Mouse (Mus musculus) liver, embryonic 16.5 days (tissue): Measurements from ENCODE around the gene Lamtor1. TPM values are rescaled to one million over a fixed set of nuclear protein-coding genes. Genes with fewer than 3 reads are reported as not detected.
A peak's percentile ranks its signal among the peaks of the same experiment; 100 is the strongest.

Experiments
- ATAC-seq: fragments of 200-750 bp; cut with Nextera tagmentation; 2 replicates; pipeline ENCODE4 v1.8.0; 2017; ENCODE audit warnings: low read depth, mild to moderate bottlenecking, moderate number of reproducible peaks, moderate library complexity
- H3K27ac ChIP-seq: fragments of 300-500 bp; sonication (generic); 2 replicates; pipeline ENCODE4 v1.5.1; 2014; ENCODE audit warnings: mild to moderate bottlenecking, low read length
- H3K27me3 ChIP-seq: fragments of 300-500 bp; sonication (generic); 2 replicates; pipeline ENCODE4 v1.6.1; 2014; ENCODE audit warnings: low read depth, low read length, mixed read lengths; ENCODE audit not compliant: control insufficient read depth, insufficient read depth
- H3K36me3 ChIP-seq: fragments of 300-500 bp; sonication (generic); 2 replicates; pipeline ENCODE4 v1.6.1; 2014; ENCODE audit warnings: mild to moderate bottlenecking; ENCODE audit not compliant: control insufficient read depth, insufficient read depth
- H3K4me1 ChIP-seq: fragments of 300-500 bp; sonication (generic); 2 replicates; pipeline ENCODE4 v1.6.1; 2014; ENCODE audit warnings: low read depth, low read length, mixed read lengths; ENCODE audit not compliant: control insufficient read depth
- H3K4me2 ChIP-seq: fragments of 300-500 bp; sonication (generic); 2 replicates; pipeline ENCODE4 v1.6.1; 2014; ENCODE audit warnings: low read depth, low read length, mixed read lengths
- H3K4me3 ChIP-seq: fragments of 300-500 bp; sonication (generic); 2 replicates; pipeline ENCODE4 v1.5.1; 2014; ENCODE audit warnings: low read depth, mild to moderate bottlenecking, low read length
- H3K9ac ChIP-seq: fragments of 300-500 bp; sonication (generic); 2 replicates; pipeline ENCODE4 v1.6.1; 2014; ENCODE audit warnings: low read depth, low read length
- H3K9me3 ChIP-seq: fragments of 300-500 bp; sonication (generic); replicated peaks from 2 replicates; pipeline ENCODE4 v1.6.1; 2016; ENCODE audit warnings: low read length; ENCODE audit not compliant: control insufficient read depth
- WGBS: fragments of 180-500 bp; shearing (Covaris S2); extraction: QIAGEN DNeasy Blood & Tissue Kit; methylation state at CpG from one replicate; pipeline ENCODE4 v1.1.7; 2014; ENCODE audit not compliant: insufficient replicate concordance; 5-methylcytosine and 5-hydroxymethylcytosine counted together
- polyA plus RNA-seq: library from polyadenylated mRNA; unstranded; fragments of >200 nt; fragmentation: Nextera tagmentation; extraction: Ambion mirVana; gene quantifications from 2 replicates; pipeline ENCODE4 v1.2.1, GENCODE M21; 2015

Lamtor1 gene
- polyA plus RNA-seq, 1 experiment from 2014 or later: 63.7 TPM

DNA sequence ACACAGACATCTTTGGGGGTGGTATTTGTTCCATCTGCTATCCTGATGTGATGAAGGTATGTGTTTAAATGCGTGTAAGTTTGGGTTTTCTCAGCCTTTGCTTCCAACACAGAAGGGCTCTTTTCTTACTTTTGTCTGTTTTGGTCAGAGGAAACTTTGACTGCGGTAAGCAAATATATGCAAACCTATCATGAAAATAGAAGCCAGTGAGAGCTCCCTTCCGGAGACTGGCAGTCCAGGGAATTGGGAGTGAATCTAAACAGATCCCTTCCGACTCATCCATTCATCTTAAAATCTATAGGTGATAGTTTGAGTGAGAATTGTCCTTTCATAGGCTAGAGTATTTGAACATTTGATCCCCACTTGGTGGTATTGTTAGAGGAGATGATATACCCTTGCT is 17.2 kb upstream of the Lamtor1 start:
- Histone ChIP-seq H3K36me3 (no peaks in the 10 kb centered on the region), H3K4me2 (no peak overlapping the region), H3K4me3 (no peak overlapping the region), H3K27ac (no peak overlapping the region), H3K4me1 (no peaks in the 10 kb centered on the region), H3K27me3 (no peaks in the 10 kb centered on the region), H3K9ac (no peak overlapping the region), H3K9me3 (no peaks in the 10 kb centered on the region)
- no peak for ATAC-seq
- 68% methylated on average over 4 of the region's 4 CpGs for WGBS

DNA sequence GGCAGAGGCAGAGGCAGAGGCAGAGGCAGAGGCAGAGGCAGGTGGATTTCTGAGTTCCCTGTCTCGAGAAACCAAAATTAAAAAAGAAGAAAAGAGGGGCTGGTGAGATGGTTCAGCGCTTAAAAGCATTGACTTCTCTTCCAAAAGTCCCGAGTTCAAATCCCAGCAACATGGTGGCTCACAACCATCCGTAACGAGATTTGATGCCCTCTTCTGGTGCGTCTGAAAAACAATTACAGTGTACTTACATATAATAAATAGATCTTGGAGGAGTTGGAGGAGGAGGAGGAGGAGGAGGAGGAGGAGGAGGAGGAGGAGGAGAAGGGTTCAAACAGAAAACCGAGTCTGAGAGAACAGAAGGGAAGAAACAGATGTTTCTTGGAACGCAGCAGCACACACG is 10.0 kb upstream of the Lamtor1 start:
- 26% methylated on average over 9 of the region's 9 CpGs for WGBS
- H3K4me2 ChIP-seq: peak overlapping the region; percentile 71
- peak overlapping the region; percentile 47 for H3K9ac ChIP-seq
- no peaks in the 10 kb centered on the region for H3K36me3 ChIP-seq
- H3K4me3 ChIP-seq: peak overlapping the region; percentile 72
- H3K9me3 ChIP-seq: no peaks in the 10 kb centered on the region
- ATAC-seq: no peak
- peak overlapping the region; percentile 55 for H3K27ac ChIP-seq
- H3K4me1 ChIP-seq: peaks cover 9% of the 10 kb centered on the region
- H3K27me3 ChIP-seq: no peaks in the 10 kb centered on the region

DNA sequence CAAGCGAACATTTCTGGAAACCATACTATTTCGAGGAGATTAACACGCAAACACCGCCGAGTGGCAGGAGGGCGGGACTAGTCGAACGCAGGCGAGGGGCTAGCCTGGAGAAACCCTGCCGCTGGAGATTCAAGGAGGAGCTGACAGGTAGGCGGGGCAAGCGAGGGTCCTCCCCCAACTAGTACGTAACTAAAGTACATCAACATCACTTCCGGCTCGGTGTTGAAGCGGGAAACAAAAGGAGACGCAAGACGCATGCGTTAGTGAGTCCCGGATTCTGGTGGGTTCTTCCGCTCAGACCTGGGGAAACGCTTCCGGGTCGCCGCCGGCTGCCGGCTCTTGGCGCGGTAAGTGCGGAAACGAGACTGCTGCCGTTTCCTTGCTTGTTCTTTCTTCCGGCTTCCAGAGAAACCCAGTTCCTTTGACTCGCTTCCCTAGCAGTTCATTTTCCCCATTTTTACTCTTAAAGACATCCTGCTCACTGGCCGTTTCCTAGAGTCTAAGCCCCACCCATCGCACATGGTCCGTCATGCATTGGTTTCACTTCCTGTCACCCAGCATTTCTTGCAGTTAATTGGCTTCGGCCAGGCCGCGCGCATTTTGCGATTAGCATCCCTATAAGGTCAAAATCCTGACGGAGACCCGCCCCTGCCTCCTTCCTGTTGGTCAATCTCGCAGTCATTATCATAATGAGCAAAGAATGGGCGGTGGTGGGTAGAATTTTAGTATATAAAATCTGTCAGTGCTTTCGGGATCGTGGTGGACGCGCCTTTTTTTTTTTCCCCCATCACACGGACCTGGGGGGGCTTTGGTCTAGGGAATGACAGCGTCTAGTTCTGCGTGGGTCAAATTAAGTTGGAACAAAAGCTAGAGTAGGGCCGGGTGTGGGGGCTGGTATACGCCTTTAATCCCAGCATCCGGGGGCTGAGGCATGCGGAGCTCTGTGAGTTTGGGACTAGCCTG is 9.3 kb upstream of the Lamtor1 start:
- WGBS: under 1% methylated on average over 57 of the region's 57 CpGs
- no peaks in the 10 kb centered on the region for H3K36me3 ChIP-seq
- H3K4me2 ChIP-seq: peak overlapping the region; percentile 71
- peak overlapping the region; percentile 66 for H3K9ac ChIP-seq
- peak; percentile 95 for ATAC-seq
- peak overlapping the region; percentile 85 for H3K27ac ChIP-seq
- peak overlapping the region; percentile 72 for H3K4me3 ChIP-seq
- no peaks in the 10 kb centered on the region for H3K27me3 ChIP-seq
- peaks cover 9% of the 10 kb centered on the region for H3K4me1 ChIP-seq
- no peaks in the 10 kb centered on the region for H3K9me3 ChIP-seq

DNA sequence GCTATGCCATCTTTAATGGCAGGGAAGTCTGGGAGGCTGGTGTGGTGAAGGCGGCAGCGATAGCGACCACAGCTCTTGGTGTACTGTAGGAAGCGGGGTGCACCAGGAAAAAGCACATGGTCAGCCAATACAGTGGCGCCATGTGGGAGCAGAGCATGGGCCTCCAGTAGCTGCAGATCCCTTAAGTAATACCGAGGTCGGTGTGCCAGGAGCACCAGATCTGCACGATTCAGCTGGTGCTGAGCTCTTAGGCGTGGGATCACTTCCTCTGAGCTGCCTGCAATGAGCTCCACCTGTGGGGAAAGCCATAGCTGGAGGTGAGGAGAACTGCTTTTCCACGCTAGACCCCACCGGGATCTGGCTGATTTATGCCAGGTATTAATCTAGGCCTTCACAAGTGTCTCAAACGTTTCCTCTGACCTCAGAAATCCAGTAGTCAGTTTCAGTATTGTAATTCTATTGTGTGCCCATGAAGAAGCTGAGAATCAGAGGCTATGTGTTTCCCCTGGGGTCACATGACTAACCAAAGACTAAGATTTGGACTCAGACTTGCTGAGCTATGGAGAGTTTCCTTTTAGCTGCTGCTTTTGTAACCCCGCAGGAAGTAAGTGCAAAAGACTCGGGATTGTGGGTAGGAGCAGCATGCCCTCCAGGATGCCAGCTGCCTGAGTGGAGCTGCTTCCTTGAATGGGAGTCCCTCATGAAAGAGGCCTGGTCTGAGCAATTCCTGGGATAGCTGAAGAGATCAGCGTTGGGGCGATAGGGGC is 5.2 kb upstream of the Lamtor1 start:
- H3K4me3 ChIP-seq: no peak overlapping the region
- H3K4me2 ChIP-seq: no peak overlapping the region
- H3K9ac ChIP-seq: no peak overlapping the region
- peaks cover 12% of the 10 kb centered on the region for H3K4me1 ChIP-seq
- H3K9me3 ChIP-seq: no peaks in the 10 kb centered on the region
- H3K27me3 ChIP-seq: no peaks in the 10 kb centered on the region
- no peak overlapping the region for H3K27ac ChIP-seq
- WGBS: 78% methylated on average over 16 of the region's 16 CpGs
- no peak for ATAC-seq
- no peaks in the 10 kb centered on the region for H3K36me3 ChIP-seq

DNA sequence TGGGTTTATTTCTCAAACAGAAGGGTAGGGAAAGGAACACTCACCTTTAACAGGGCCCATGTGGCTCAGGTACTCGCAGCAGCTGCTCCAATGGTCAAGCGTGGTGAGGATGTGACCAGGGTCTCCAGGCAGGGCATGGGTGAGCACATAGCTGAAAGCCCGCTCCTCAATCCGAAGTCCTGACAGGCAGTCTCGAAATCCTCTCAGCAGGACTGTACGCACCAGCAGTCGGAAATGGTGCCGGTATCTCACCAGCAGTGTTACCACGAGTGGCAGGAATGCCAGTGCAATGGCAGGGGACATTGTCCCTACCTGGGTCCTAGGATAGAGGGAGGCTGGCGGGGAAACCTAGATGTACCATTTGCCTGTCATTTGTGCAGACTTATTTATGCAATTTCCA is 3.7 kb upstream of the Lamtor1 start:
- Histone ChIP-seq H3K36me3 (no peaks in the 10 kb centered on the region), H3K4me1 (peaks cover 15% of the 10 kb centered on the region), H3K27ac (no peak overlapping the region), H3K4me2 (no peak overlapping the region), H3K4me3 (no peak overlapping the region), H3K9ac (no peak overlapping the region), H3K27me3 (no peaks in the 10 kb centered on the region), H3K9me3 (no peaks in the 10 kb centered on the region)
- WGBS: 81% methylated on average over 10 of the region's 10 CpGs
- ATAC-seq: no peak

DNA sequence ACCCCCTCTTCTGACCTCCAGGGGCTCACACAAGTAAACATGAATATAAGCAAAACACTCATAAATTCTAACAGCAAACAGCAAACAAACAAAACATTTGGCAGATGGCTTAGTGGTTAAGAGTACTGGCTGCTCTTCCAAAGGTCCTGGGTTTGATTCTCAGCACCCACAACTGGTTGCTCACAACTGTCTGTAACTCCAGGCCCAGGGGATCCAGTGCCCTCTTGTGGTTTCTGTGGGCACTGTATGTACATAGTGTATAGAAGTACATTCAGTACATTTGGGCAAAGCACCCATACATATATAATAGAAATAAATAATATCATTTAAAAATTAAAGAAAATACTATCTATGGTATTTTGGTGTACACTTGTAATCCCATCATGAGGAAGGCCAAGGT is 2.9 kb upstream of the Lamtor1 start:
- H3K9ac ChIP-seq: no peak overlapping the region
- no peak for ATAC-seq
- no peaks in the 10 kb centered on the region for H3K9me3 ChIP-seq
- H3K27ac ChIP-seq: no peak overlapping the region
- H3K4me3 ChIP-seq: no peak overlapping the region
- H3K4me2 ChIP-seq: no peak overlapping the region
- no peaks in the 10 kb centered on the region for H3K36me3 ChIP-seq
- peaks cover 17% of the 10 kb centered on the region for H3K4me1 ChIP-seq
- no peaks in the 10 kb centered on the region for H3K27me3 ChIP-seq

DNA sequence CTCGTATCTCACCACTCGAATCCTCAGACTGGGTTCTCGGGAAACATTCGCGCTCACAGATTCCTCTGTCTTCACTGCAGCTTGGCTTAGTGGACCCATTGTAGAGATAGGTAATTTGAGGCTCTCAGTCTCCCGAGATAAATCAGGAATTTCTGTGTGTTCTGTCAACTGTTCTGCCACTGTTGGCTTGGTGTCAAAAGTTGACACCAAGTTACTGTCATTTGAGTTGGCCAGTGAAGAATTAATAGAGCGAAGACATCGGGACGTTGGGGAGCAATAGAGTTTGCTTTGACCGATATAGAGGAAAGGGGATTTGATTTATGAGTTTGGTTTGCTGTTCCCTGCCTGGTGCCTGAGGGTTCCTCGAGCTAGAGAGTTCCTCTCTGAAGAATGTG is 580 bp downstream of the Lamtor1 start, which contains the start of gene Tomt:
Tomt (minus strand) TSS at position 73 of the 395 bp plus-strand sequence.
- Histone ChIP-seq H3K4me1 (peaks cover 28% of the 10 kb centered on the region), H3K9ac (peak within 1 kb of the TSS; percentile 92), H3K4me3 (peak within 1 kb of the TSS; percentile 92), H3K4me2 (peak within 1 kb of the TSS; percentile 83), H3K36me3 (peaks cover 8% of the 10 kb centered on the region), H3K27ac (peak within 1 kb of the TSS; percentile 97), H3K9me3 (no peaks in the 10 kb centered on the region), H3K27me3 (no peaks in the 10 kb centered on the region)
- WGBS: 5% methylated on average over 11 of the region's 11 CpGs
- no peak for ATAC-seq

DNA sequence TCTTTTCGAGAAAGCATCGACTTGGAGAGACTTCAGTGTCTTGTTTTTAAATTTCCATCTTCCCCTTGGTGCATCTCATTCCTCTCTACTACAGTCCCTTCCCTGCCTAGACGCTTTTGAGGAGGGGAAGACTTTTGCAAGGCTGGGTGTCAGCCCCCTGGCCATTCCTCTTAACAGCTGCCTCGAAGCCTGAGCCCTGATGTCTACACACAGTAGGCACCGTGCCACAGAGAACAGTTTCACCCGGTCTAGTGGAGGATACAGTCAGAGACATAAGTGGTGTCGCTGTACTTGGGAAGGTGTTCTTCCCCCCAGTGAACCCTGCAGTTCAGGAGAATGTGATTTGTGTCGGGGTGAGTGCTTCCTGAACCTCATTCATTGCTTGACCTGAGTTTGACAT is 992 bp downstream of the Lamtor1 start:
- 25% methylated on average over 8 of the region's 8 CpGs for WGBS
- Histone ChIP-seq H3K27ac (peak overlapping the region; percentile 97), H3K9me3 (no peaks in the 10 kb centered on the region), H3K9ac (peak overlapping the region; percentile 92), H3K27me3 (no peaks in the 10 kb centered on the region), H3K4me3 (peak overlapping the region; percentile 92), H3K4me2 (peak overlapping the region; percentile 60), H3K4me1 (peaks cover 28% of the 10 kb centered on the region), H3K36me3 (peaks cover 8% of the 10 kb centered on the region)
- no peak for ATAC-seq
